Mouse (Mus musculus) testis, adult 2 months (tissue): Measurements from ENCODE around the gene Kank4.
"Not testable (repeated sequence)": the region's sequence is repeated elsewhere in the genome, so short reads cannot be mapped to it uniquely, and the experiment has no call there.

Experiments used
- CTCF ChIP-seq: fragments of 200-500 bp; IDR thresholded peaks from 2 replicates; pipeline ENCODE4 v1.5.1; 2012; ENCODE audit warnings: low read depth, mild to moderate bottlenecking, inconsistent platforms, low read length, moderate library complexity; ENCODE audit not compliant: control insufficient read depth, insufficient read depth, insufficient replicate concordance
- POLR2A ChIP-seq: fragments of 200-500 bp; IDR thresholded peaks from 2 replicates; pipeline ENCODE4 v1.6.1; 2012; ENCODE audit warnings: low read depth, mild to moderate bottlenecking, inconsistent platforms, low read length, moderate library complexity; ENCODE audit not compliant: control insufficient read depth

DNA sequence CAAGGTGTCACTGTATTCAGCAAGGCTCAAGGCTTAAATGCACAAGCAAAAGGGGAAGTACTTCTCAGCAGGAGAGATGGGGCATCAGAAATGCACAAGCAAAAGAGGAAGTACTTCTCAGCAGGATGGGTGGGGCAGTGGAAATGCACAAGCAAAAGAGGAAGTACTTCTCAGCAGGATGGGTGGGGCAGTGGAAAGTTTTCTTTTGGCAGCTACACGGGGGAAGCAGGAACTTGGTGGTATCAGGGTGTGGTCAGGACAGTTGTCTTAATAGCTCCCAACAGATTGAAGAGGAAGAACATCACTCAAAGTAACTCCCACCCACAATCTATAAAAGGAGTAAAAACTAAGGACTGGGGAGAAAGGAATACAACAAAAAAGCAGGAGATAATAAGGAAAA is 33.1 kb upstream of the Kank4 start:
- not testable (repeated sequence) for TF ChIP-seq POLR2A, CTCF
